Mouse (Mus musculus): ENCODE data around the gene Pigyl.
A peak's percentile ranks its signal among the peaks of the same experiment; 100 is the strongest.
"Not testable (repeated sequence)": the region's sequence is repeated elsewhere in the genome, so short reads cannot be mapped to it uniquely, and the experiment has no call there.

The Pigyl gene

GRCm38 (mm10) chr9:22138480-22138879 lies 18.2 kb upstream of the Pigyl start:
- peak; percentile 55 for DNase-seq (ENCODE audit: low read depth)

- no peak for DNase-seq (ENCODE audit: low read depth)
Measured at GRCm38 (mm10) chr9:22139746-22140145, 16.9 kb upstream of the Pigyl start.

- DNase-seq (ENCODE audit: low read depth), result peak; percentile 91
Measured at GRCm38 (mm10) chr9:22143108-22144037, 13.3 kb upstream of the Pigyl start.

- DNase-seq (ENCODE audit: low read depth), result no peak
Measured at GRCm38 (mm10) chr9:22144304-22144965, 12.2 kb upstream of the Pigyl start.

- DNase-seq (ENCODE audit: low read depth), result no peak
Measured at GRCm38 (mm10) chr9:22149426-22150248, 7.0 kb upstream of the Pigyl start.

GRCm38 (mm10) chr9:22150249-22150693 lies 6.4 kb upstream of the Pigyl start:
- not testable (repeated sequence) for DNase-seq (ENCODE audit: low read depth)

- DNase-seq (ENCODE audit: low read depth), result no peak
Measured at GRCm38 (mm10) chr9:22150946-22151345, 5.7 kb upstream of the Pigyl start.

- peak; percentile 2 for DNase-seq (ENCODE audit: low read depth)
Measured at GRCm38 (mm10) chr9:22153810-22154209, 2.8 kb upstream of the Pigyl start.

GRCm38 (mm10) chr9:22155614-22156013 lies 1.0 kb upstream of the Pigyl start:
- peak; percentile 88 for DNase-seq (ENCODE audit: low read depth)

- DNase-seq (ENCODE audit: low read depth), result peak; percentile 1
Measured at GRCm38 (mm10) chr9:22157516-22158265, 1.0 kb downstream of the Pigyl start.

- DNase-seq (ENCODE audit: low read depth), result no peak
Measured at GRCm38 (mm10) chr9:22161299-22161698, 4.7 kb downstream of the Pigyl start.

- DNase-seq (ENCODE audit: low read depth), result no peak
Measured at GRCm38 (mm10) chr9:22162305-22162704, 5.7 kb downstream of the Pigyl start.

GRCm38 (mm10) chr9:22162912-22163311 lies 6.3 kb downstream of the Pigyl start:
- DNase-seq (ENCODE audit: low read depth), result no peak

- DNase-seq (ENCODE audit: low read depth), result no peak
Measured at GRCm38 (mm10) chr9:22164711-22165668, 8.3 kb downstream of the Pigyl start.

- no peak for DNase-seq (ENCODE audit: low read depth)
Measured at GRCm38 (mm10) chr9:22165964-22166363, 9.3 kb downstream of the Pigyl start.

GRCm38 (mm10) chr9:22166686-22167085 lies 10.0 kb downstream of the Pigyl start:
- peak; percentile 2 for DNase-seq (ENCODE audit: low read depth)

- no peak for DNase-seq (ENCODE audit: low read depth)
Measured at GRCm38 (mm10) chr9:22167751-22168150, 11.1 kb downstream of the Pigyl start.

- no peak for DNase-seq (ENCODE audit: low read depth)
Measured at GRCm38 (mm10) chr9:22169327-22169726, 12.7 kb downstream of the Pigyl start.

GRCm38 (mm10) chr9:22172318-22172717 lies 15.7 kb downstream of the Pigyl start:
- DNase-seq (ENCODE audit: low read depth), result no peak

- DNase-seq (ENCODE audit: low read depth), result no peak
Measured at GRCm38 (mm10) chr9:22188025-22188611, 31.5 kb downstream of the Pigyl start, which contains the start of gene Zfp872. TSS of gene Zfp872 (plus strand) at chr9:22188090.
